Mouse (Mus musculus) MEL (cell line): ENCODE results near the gene Sec16b. TPM values are rescaled to one million over a fixed set of nuclear protein-coding genes. Genes with fewer than 3 reads are reported as not detected.

Source experiments
- DNase-seq: peaks from one replicate; pipeline ENCODE4 v3.0.0; 2011; ENCODE audit warnings: low read depth, low spot score
- H3K27ac ChIP-seq: 2 replicates; pipeline ENCODE4 v1.5.1; 2012; ENCODE audit warnings: low read depth, mild to moderate bottlenecking, control low read depth, low read length, moderate library complexity; ENCODE audit not compliant: control insufficient read depth
- H3K27me3 ChIP-seq, 2 experiments: fragments of 150-350 bp in 1 of 2; sonication (generic) in 1 of 2; 2 replicates each; pipeline ENCODE4 v1.6.1; 2012; ENCODE audit warnings: low read length in 2 of 2, mild to moderate bottlenecking in 2 of 2, improper control_type of control experiment in 1 of 2, moderate library complexity in 1 of 2; ENCODE audit not compliant: insufficient read depth in 2 of 2, control insufficient read depth in 1 of 2
- H3K36me3 ChIP-seq, 2 experiments: 2 replicates each; pipeline ENCODE4 v1.6.1; 2012 to 2014; ENCODE audit warnings: low read length in 2 of 2, improper control_type of control experiment in 1 of 2, inconsistent platforms in 1 of 2, mild to moderate bottlenecking in 1 of 2; ENCODE audit not compliant: insufficient read depth in 2 of 2, control insufficient read depth in 1 of 2
- H3K4me1 ChIP-seq, 2 experiments: fragments of 150-350 bp in 1 of 2; sonication (generic) in 1 of 2; 2 replicates each; pipeline ENCODE4 v1.6.1; 2012; ENCODE audit warnings: low read length in 2 of 2, improper control_type of control experiment in 1 of 2, mild to moderate bottlenecking in 1 of 2; ENCODE audit not compliant: insufficient read depth in 2 of 2, control insufficient read depth in 1 of 2
- H3K4me3 ChIP-seq, 2 experiments: fragments of 150-350 bp in 1 of 2; sonication (generic) in 1 of 2; 2 replicates each; pipeline ENCODE4 v1.5.1; 2012; ENCODE audit warnings: low read depth in 2 of 2, low read length in 2 of 2, mild to moderate bottlenecking in 2 of 2, moderate library complexity in 2 of 2, control low read depth in 1 of 2, improper control_type of control experiment in 1 of 2; ENCODE audit not compliant: control insufficient read depth in 1 of 2, insufficient read depth in 1 of 2
- H3K79me2 ChIP-seq: 2 replicates; pipeline ENCODE4 v1.6.1; 2012; ENCODE audit warnings: mild to moderate bottlenecking, low read length, moderate library complexity; ENCODE audit not compliant: control insufficient read depth, poor library complexity, insufficient read depth
- H3K9ac ChIP-seq: 2 replicates; pipeline ENCODE4 v1.6.1; 2012; ENCODE audit warnings: low read depth, mild to moderate bottlenecking, control low read depth, low read length, moderate library complexity; ENCODE audit not compliant: control insufficient read depth, poor library complexity, severe bottlenecking
- H3K9me3 ChIP-seq: fragments of 150-350 bp; sonication (generic); replicated peaks from 2 replicates; pipeline ENCODE4 v1.6.1; 2012; ENCODE audit warnings: mild to moderate bottlenecking, low read length, improper control_type of control experiment, moderate library complexity; ENCODE audit not compliant: insufficient read depth
- CTCF ChIP-seq, 3 experiments: IDR thresholded peaks in 2 of 3; conservative IDR thresholded peaks in 1 of 3; 2 replicates each; pipeline ENCODE4 v1.5.1; 2011 to 2012; ENCODE audit warnings: low read length in 3 of 3, low read depth in 2 of 3, mild to moderate bottlenecking in 2 of 3, improper control_type of control experiment in 1 of 3, inconsistent platforms in 1 of 3, mixed read lengths in 1 of 3, moderate library complexity in 1 of 3; ENCODE audit not compliant: control insufficient read depth in 1 of 3, insufficient read depth in 1 of 3, poor library complexity in 1 of 3, severe bottlenecking in 1 of 3
- EP300 ChIP-seq, 2 experiments: IDR thresholded peaks; 2 replicates each; pipeline ENCODE4 v1.6.1; 2011; ENCODE audit warnings: improper control_type of control experiment in 2 of 2, low read length in 2 of 2, low read depth in 1 of 2, mild to moderate bottlenecking in 1 of 2
- ETS1 ChIP-seq: IDR thresholded peaks from 2 replicates; pipeline ENCODE4 v1.6.1; 2012; ENCODE audit warnings: low read depth, mild to moderate bottlenecking, inconsistent platforms, low read length, improper control_type of control experiment, moderate library complexity
- GATA1 ChIP-seq: IDR thresholded peaks from 2 replicates; pipeline ENCODE4 v1.6.1; 2011; ENCODE audit warnings: low read depth, low read length, improper control_type of control experiment
- JUND ChIP-seq: IDR thresholded peaks from 2 replicates; pipeline ENCODE4 v1.6.1; 2011; ENCODE audit warnings: low read depth, mild to moderate bottlenecking, improper control_type of control experiment, low read length
- KAT2A ChIP-seq: conservative IDR thresholded peaks from 2 replicates; pipeline ENCODE4 v1.6.1; 2012; ENCODE audit warnings: low read depth, low read length, improper control_type of control experiment, inconsistent platforms
- MAFK ChIP-seq: IDR thresholded peaks from 2 replicates; pipeline ENCODE4 v1.6.1; 2011; ENCODE audit warnings: low read depth, mild to moderate bottlenecking, low read length, improper control_type of control experiment, borderline replicate concordance
- MAX ChIP-seq: IDR thresholded peaks from 2 replicates; pipeline ENCODE4 v1.6.1; 2011; ENCODE audit warnings: low read length, improper control_type of control experiment
- MAZ ChIP-seq: IDR thresholded peaks from 2 replicates; pipeline ENCODE4 v1.6.1; 2012; ENCODE audit warnings: low read depth, mild to moderate bottlenecking, inconsistent platforms, low read length, improper control_type of control experiment
- MEF2A ChIP-seq: IDR thresholded peaks from 2 replicates; pipeline ENCODE4 v1.6.1; 2014; ENCODE audit warnings: low read depth, mild to moderate bottlenecking, inconsistent platforms, low read length, improper control_type of control experiment; ENCODE audit not compliant: poor library complexity, insufficient replicate concordance, severe bottlenecking; ENCODE audit errors: extremely low read depth
- MXI1 ChIP-seq: IDR thresholded peaks from 2 replicates; pipeline ENCODE4 v1.6.1; 2011; ENCODE audit warnings: mild to moderate bottlenecking, low read depth, low read length, improper control_type of control experiment
- MYB ChIP-seq: IDR thresholded peaks from 2 replicates; pipeline ENCODE4 v1.6.1; 2011; ENCODE audit warnings: mild to moderate bottlenecking, low read depth, low read length, improper control_type of control experiment
- MYC ChIP-seq: IDR thresholded peaks from 2 replicates; pipeline ENCODE4 v1.6.1; 2011; ENCODE audit warnings: low read depth, mild to moderate bottlenecking, low read length, improper control_type of control experiment, moderate library complexity
- POLR2A ChIP-seq, 2 experiments: IDR thresholded peaks; 2 replicates each; pipeline ENCODE4 v1.6.1; 2011 to 2012; ENCODE audit warnings: low read length in 2 of 2, mild to moderate bottlenecking in 2 of 2, control low read depth in 1 of 2, improper control_type of control experiment in 1 of 2, low read depth in 1 of 2, moderate library complexity in 1 of 2; ENCODE audit not compliant: control insufficient read depth in 1 of 2, insufficient read depth in 1 of 2, poor library complexity in 1 of 2
- POLR2AphosphoS5 ChIP-seq: IDR thresholded peaks from 2 replicates; pipeline ENCODE4 v1.6.1; 2012; ENCODE audit warnings: low read depth, borderline replicate concordance, mild to moderate bottlenecking, inconsistent platforms, low read length, moderate library complexity, mixed read lengths
- RCOR1 ChIP-seq: IDR thresholded peaks from 2 replicates; pipeline ENCODE4 v1.6.1; 2012; ENCODE audit warnings: low read depth, mild to moderate bottlenecking, inconsistent platforms, low read length, improper control_type of control experiment
- SIN3A ChIP-seq: IDR thresholded peaks from 2 replicates; pipeline ENCODE4 v1.6.1; 2012; ENCODE audit warnings: low read length, improper control_type of control experiment, inconsistent platforms
- TCF12 ChIP-seq: IDR thresholded peaks from 2 replicates; pipeline ENCODE4 v1.6.1; 2014; ENCODE audit warnings: low read depth, mild to moderate bottlenecking, inconsistent platforms, low read length, improper control_type of control experiment, moderate library complexity
- UBTF ChIP-seq: IDR thresholded peaks from 2 replicates; pipeline ENCODE4 v1.6.1; 2012; ENCODE audit warnings: low read depth, mild to moderate bottlenecking, inconsistent platforms, low read length, improper control_type of control experiment, moderate library complexity, borderline replicate concordance; ENCODE audit not compliant: insufficient read depth
- USF2 ChIP-seq, 2 experiments: IDR thresholded peaks; 2 replicates each; pipeline ENCODE4 v1.6.1; 2011 to 2012; ENCODE audit warnings: improper control_type of control experiment in 2 of 2, low read length in 2 of 2, borderline replicate concordance in 1 of 2, inconsistent platforms in 1 of 2, low read depth in 1 of 2, mild to moderate bottlenecking in 1 of 2; ENCODE audit not compliant: insufficient read depth in 1 of 2
- ZC3H11A ChIP-seq: IDR thresholded peaks from 2 replicates; pipeline ENCODE4 v1.6.1; 2012; ENCODE audit warnings: low read depth, mild to moderate bottlenecking, inconsistent platforms, low read length, improper control_type of control experiment
- ZKSCAN1 ChIP-seq: IDR thresholded peaks from 2 replicates; pipeline ENCODE4 v1.6.1; 2012; ENCODE audit warnings: low read depth, mild to moderate bottlenecking, inconsistent platforms, low read length, improper control_type of control experiment, moderate library complexity
- polyA plus RNA-seq, 2 experiments: library from polyadenylated mRNA; stranded (reverse) in 1 of 2; unstranded in 1 of 2; fragments of >175 nt in 1 of 2; fragments of >200 nt in 1 of 2; gene quantifications; 2 replicates each; pipeline versions ENCODE4 v1.2.1 to v1.2.4; 2012; ENCODE audit warnings: low replicate concordance in 2 of 2, low read depth in 1 of 2; ENCODE audit not compliant: insufficient read length in 2 of 2, insufficient read depth in 1 of 2, missing spikeins in 1 of 2
- total RNA-seq: library from RNA; depleted of rRNA; stranded (reverse); fragments of 300-350 nt; gene quantifications from 2 replicates; pipeline ENCODE4 v1.2.3, GENCODE M21; 2012

Gene Sec16b
- total and polyA plus RNA-seq, 3 experiments, result 0.03 to 0.04 TPM; not detected in 1

DNA sequence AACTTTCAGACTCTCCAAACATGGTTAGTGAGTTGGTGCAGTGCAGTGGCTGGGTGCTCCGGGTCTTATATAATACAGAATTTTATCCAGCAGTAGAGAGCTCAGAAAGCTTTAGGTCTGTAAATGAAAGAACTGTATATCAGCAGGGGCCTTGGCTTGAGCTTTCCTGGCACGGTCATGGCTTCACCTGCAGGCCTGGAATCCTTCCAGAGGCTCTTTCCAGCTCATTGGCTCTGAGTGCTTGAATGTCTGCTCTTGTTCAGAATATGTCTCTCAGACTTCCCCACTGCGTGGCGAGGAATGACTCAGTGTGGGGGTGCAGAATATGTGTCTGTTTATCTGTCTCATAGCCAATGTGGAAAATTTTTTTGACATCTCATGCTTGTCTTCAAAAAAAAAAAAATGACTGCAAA lies 11.6 kb downstream of the Sec16b start (continued):
- TF ChIP-seq MAZ (no peak), ETS1 (peak; percentile 92)

DNA sequence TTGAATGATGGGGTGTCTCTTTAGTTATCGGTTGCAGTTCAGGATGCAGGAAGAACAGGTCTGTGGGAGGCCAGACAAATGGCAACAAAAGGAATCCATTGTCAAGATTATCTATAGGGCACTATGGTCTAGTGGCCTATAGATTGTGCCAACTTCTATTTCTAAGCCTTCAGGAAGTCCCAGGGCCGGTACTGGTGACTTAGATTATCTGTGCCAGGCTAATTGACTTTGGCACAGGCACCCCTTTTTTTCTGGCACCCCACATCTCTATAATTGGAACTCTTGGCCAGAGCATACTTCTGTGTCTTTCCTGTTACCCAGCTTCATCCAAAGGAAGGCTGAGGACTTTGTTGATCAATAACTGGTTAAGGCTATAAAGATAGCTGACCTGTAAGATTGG lies 12.9 kb downstream of the Sec16b start:
- Histone ChIP-seq H3K27ac (no peak overlapping the region), H3K79me2 (no peaks in the 10 kb centered on the region), H3K27me3 (no peaks in the 10 kb centered on the region), H3K4me3 (no peak overlapping the region), H3K9me3 (no peaks in the 10 kb centered on the region), H3K36me3 (peaks cover 0 to 31% of the 10 kb centered on the region in 2 experiments; a peak in 2 of 4 replicates), H3K4me1 (peaks cover 15 to 32% of the 10 kb centered on the region in 2 experiments), H3K9ac (no peak overlapping the region)
- no peak for DNase-seq
- TF ChIP-seq ZC3H11A (no peak), GATA1 (0 out of 2 replicates have a peak, but pooled peaks have one; percentile 16), EP300 (IDR thresholded peaks at IDR 0.05; ENCODE audit: low read depth in 1 of 2, low read length in 2 of 2) (peak in 1 of 2 experiments; percentile 17; a peak in 1 of 4 replicates)

GRCm38 (mm10) chr1:157522322-157522721 lies 15.8 kb downstream of the Sec16b start:
- no peaks in the 10 kb centered on the region for H3K9me3 ChIP-seq
- no peak for DNase-seq
- TF ChIP-seq ZKSCAN1 (no peak), GATA1 (no peak), POLR2AphosphoS5 (no peak), CTCF (IDR thresholded peaks at IDR 0.05 in 2 of 3, conservative IDR thresholded peaks at IDR 0.05 in 1 of 3; ENCODE audit: control insufficient read depth in 1 of 3, insufficient read depth in 1 of 3, low read depth in 2 of 3, low read length in 3 of 3, poor library complexity in 1 of 3, severe bottlenecking in 1 of 3) (no peak)
- TF ChIP-seq, all 39 proteins: peak for 0
- Histone ChIP-seq H3K79me2 (no peaks in the 10 kb centered on the region), H3K4me3 (no peak overlapping the region), H3K27me3 (no peaks in the 10 kb centered on the region), H3K36me3 (peaks cover 0 to 32% of the 10 kb centered on the region in 2 experiments; a peak in 2 of 4 replicates), H3K27ac (no peak overlapping the region), H3K9ac (no peak overlapping the region), H3K4me1 (peaks cover 14 to 45% of the 10 kb centered on the region in 2 experiments)

- Histone ChIP-seq H3K4me1 (peaks cover 3 to 26% of the 10 kb centered on the region in 2 experiments), H3K27me3 (no peaks in the 10 kb centered on the region), H3K27ac (no peak overlapping the region; the same call in 1 of the 2 replicates), H3K36me3 (peaks cover 0 to 11% of the 10 kb centered on the region in 2 experiments; a peak in 2 of 4 replicates), H3K79me2 (no peaks in the 10 kb centered on the region), H3K9me3 (no peaks in the 10 kb centered on the region), H3K9ac (no peak overlapping the region), H3K4me3 (no peak overlapping the region)
- peak; percentile 55 for DNase-seq
- TF ChIP-seq MAX (0 out of 2 replicates have a peak, but pooled peaks have one; percentile 21), MYC (no peak), RCOR1 (peak; percentile 97), POLR2A (IDR thresholded peaks at IDR 0.05; ENCODE audit: control insufficient read depth in 1 of 2, insufficient read depth in 1 of 2, low read depth in 1 of 2, low read length in 2 of 2, poor library complexity in 1 of 2) (no peak), MAFK (0 out of 2 replicates have a peak, but pooled peaks have one; percentile 8), UBTF (no peak), JUND (no peak), USF2 (IDR thresholded peaks at IDR 0.05; ENCODE audit: borderline replicate concordance in 1 of 2, insufficient read depth in 1 of 2, low read depth in 1 of 2, low read length in 2 of 2) (no peak), MEF2A (0 out of 2 replicates have a peak, but pooled peaks have one; percentile 41), SIN3A (no peak), ETS1 (peak; percentile 51; the same call in 1 of the 2 replicates), MYB (peak; percentile 71), GATA1 (peak; percentile 82), KAT2A (no peak), MXI1 (no peak), TCF12 (0 out of 2 replicates have a peak, but pooled peaks have one; percentile 9)
These were observed 18.2 kb downstream of the Sec16b start for GRCm38 (mm10) chr1:157524775-157525174.
